Mouse (Mus musculus): ENCODE measurements around the gene Gm42906. TPM values are rescaled to one million over a fixed set of nuclear protein-coding genes. Genes with fewer than 3 reads are reported as not detected.

Gene Gm42906
- polyA plus RNA-seq, 1 experiment from 2014 or later = not detected

GRCm38 (mm10) chr5:151238730-151239129, 189.2 kb downstream of the Gm42906 start:
- TF ChIP-seq EP300 (IDR thresholded peaks at IDR 0.05; ENCODE audit: low read depth) = no peak
- no peak for TF ChIP-seq CTCF (IDR thresholded peaks at IDR 0.05; ENCODE audit: low read depth)
- no peak overlapping the region for H3K4me2 ChIP-seq (ENCODE audit: low read depth, low read length)
- H3K27ac ChIP-seq (ENCODE audit: low read depth) = no peak overlapping the region
- H3K27me3 ChIP-seq (ENCODE audit: insufficient read depth, low read length) = peaks cover 4% of the 10 kb centered on the region; the same call in 1 of the 2 replicates
- no peaks in the 10 kb centered on the region for H3K9me3 ChIP-seq (ENCODE audit: low read length)
- no peak for DNase-seq
- H3K4me1 ChIP-seq (ENCODE audit: insufficient read depth) = no peaks in the 10 kb centered on the region
- 65% methylated on average over 9 of the region's 9 CpGs for whole genome bisulfite sequencing (ENCODE audit: insufficient replicate concordance)
- no peak overlapping the region for H3K9ac ChIP-seq (replicated peaks)
- H3K36me3 ChIP-seq (replicated peaks; ENCODE audit: insufficient read depth, low read length) = no peaks in the 10 kb centered on the region
- H3K4me3 ChIP-seq (ENCODE audit: low read depth, low read length) = no peak overlapping the region
- ATAC-seq = no peak

DNA sequence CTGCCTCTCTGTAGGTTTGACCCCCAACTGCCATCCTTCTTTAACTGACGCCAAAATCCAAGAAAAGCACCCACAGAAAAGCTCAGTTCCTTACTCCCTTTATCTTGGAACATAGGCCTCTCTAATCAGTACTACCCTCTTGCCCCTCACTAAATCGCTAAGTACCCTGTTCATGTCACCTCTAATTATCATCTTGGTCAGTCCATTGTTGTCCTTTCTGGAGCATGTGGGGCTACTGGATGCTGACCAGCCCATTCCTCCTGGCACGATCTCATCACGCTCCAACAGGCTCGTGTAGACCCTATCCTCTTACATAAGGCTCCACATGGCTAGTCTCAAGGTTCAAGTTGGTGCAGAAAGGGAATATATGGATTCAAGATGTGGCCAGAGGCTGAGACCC, 191.6 kb downstream of the Gm42906 start:
- Histone ChIP-seq H3K4me3 (ENCODE audit: low read depth, low read length) (no peak overlapping the region), H3K27me3 (ENCODE audit: insufficient read depth, low read length) (peaks cover 15% of the 10 kb centered on the region; the same call in 1 of the 2 replicates), H3K9ac (replicated peaks) (no peak overlapping the region), H3K4me1 (ENCODE audit: insufficient read depth) (peaks cover 3% of the 10 kb centered on the region; the same call in 1 of the 2 replicates), H3K27ac (ENCODE audit: low read depth) (no peak overlapping the region), H3K4me2 (ENCODE audit: low read depth, low read length) (no peak overlapping the region), H3K9me3 (ENCODE audit: low read length) (no peaks in the 10 kb centered on the region), H3K36me3 (replicated peaks; ENCODE audit: insufficient read depth, low read length) (no peaks in the 10 kb centered on the region)
- no peak for ATAC-seq
- 72% methylated on average over 5 of the region's 5 CpGs for WGBS (ENCODE audit: insufficient replicate concordance)
- TF ChIP-seq CTCF (IDR thresholded peaks at IDR 0.05; ENCODE audit: low read depth) (no peak), EP300 (IDR thresholded peaks at IDR 0.05; ENCODE audit: low read depth) (no peak)
- DNase-seq = no peak

GRCm38 (mm10) chr5:151233400-151234031, 194.4 kb downstream of the Gm42906 start, which contains the start of gene Stard13:
Gene Stard13, minus strand, starts transcription at chr5:151233836.
- 1% methylated on average over 45 of the region's 49 CpGs for WGBS (ENCODE audit: insufficient replicate concordance)
- H3K27me3 ChIP-seq (ENCODE audit: insufficient read depth, low read length) = peaks cover 15% of the 10 kb centered on the region; the same call in 1 of the 2 replicates
- peak; percentile 30 for DNase-seq
- peak within 1 kb of the TSS; percentile 55 for H3K4me3 ChIP-seq (ENCODE audit: low read depth, low read length)
- H3K9ac ChIP-seq (replicated peaks) = peak within 1 kb of the TSS; percentile 63
- peaks cover 3% of the 10 kb centered on the region; the same call in 1 of the 2 replicates for H3K4me1 ChIP-seq (ENCODE audit: insufficient read depth)
- H3K9me3 ChIP-seq (ENCODE audit: low read length) = no peaks in the 10 kb centered on the region
- H3K4me2 ChIP-seq (ENCODE audit: low read depth, low read length) = peak within 1 kb of the TSS; percentile 82
- TF ChIP-seq EP300 (IDR thresholded peaks at IDR 0.05; ENCODE audit: low read depth) = no peak
- no peak for TF ChIP-seq CTCF (IDR thresholded peaks at IDR 0.05; ENCODE audit: low read depth)
- ATAC-seq = peak; percentile 70
- H3K27ac ChIP-seq (ENCODE audit: low read depth) = no peak within 1 kb of the TSS
- no peaks in the 10 kb centered on the region for H3K36me3 ChIP-seq (replicated peaks; ENCODE audit: insufficient read depth, low read length)

DNA sequence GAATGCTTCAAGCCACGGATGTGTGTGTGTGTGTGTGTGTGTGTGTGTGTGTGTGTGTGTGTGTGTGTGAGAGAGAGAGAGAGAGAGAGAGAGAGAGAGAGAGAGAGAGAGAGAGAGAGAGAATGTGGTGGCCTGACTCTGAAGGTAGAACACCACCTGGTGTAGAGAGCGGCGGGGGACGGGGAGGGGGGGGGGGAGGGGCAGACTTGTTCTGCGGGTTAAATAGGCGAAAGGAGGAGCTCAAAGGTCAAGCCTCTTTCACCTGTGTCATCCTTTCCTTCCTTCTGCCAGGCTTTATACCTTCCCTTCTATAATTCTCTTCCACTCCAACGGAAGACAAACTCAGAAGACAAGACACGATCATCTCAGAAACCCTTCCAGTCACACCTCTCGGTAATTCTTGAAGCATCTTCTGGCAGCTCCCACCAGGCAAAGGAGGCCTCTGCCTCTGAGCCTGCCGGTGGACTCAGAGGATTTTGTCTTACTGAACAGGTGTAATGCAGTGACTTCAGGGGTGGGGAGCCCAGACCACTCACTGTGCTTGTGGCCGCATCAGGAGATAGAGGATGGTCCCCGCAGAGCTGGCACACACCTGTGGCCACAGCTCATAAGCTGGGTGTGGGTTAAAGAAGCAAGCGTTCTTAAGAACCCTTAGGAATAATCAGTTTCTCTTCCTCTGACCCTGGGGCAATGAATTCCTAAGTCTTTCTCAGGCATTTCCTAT, 195.2 kb downstream of the Gm42906 start:
- H3K4me2 ChIP-seq (ENCODE audit: low read depth, low read length) = peak overlapping the region; percentile 82
- peaks cover 3% of the 10 kb centered on the region; the same call in 1 of the 2 replicates for H3K4me1 ChIP-seq (ENCODE audit: insufficient read depth)
- no peak for TF ChIP-seq CTCF (IDR thresholded peaks at IDR 0.05; ENCODE audit: low read depth)
- no peak for TF ChIP-seq EP300 (IDR thresholded peaks at IDR 0.05; ENCODE audit: low read depth)
- H3K9ac ChIP-seq (replicated peaks) = peak overlapping the region; percentile 63; the same call in 1 of the 2 replicates
- 32% methylated on average over 10 of the region's 13 CpGs for WGBS (ENCODE audit: insufficient replicate concordance)
- H3K27ac ChIP-seq (ENCODE audit: low read depth) = no peak overlapping the region
- H3K4me3 ChIP-seq (ENCODE audit: low read depth, low read length) = peak overlapping the region; percentile 55
- DNase-seq = no peak
- no peaks in the 10 kb centered on the region for H3K36me3 ChIP-seq (replicated peaks; ENCODE audit: insufficient read depth, low read length)
- peaks cover 15% of the 10 kb centered on the region; the same call in 1 of the 2 replicates for H3K27me3 ChIP-seq (ENCODE audit: insufficient read depth, low read length)
- ATAC-seq = peak; percentile 21; the same call in 1 of the 2 replicates
- H3K9me3 ChIP-seq (ENCODE audit: low read length) = no peaks in the 10 kb centered on the region

GRCm38 (mm10) chr5:151231861-151232260, 196.1 kb downstream of the Gm42906 start:
- H3K9me3 ChIP-seq (ENCODE audit: low read length) = no peaks in the 10 kb centered on the region
- no peak overlapping the region for H3K27ac ChIP-seq (ENCODE audit: low read depth)
- no peak for DNase-seq
- H3K4me1 ChIP-seq (ENCODE audit: insufficient read depth) = peaks cover 3% of the 10 kb centered on the region; the same call in 1 of the 2 replicates
- H3K27me3 ChIP-seq (ENCODE audit: insufficient read depth, low read length) = peaks cover 15% of the 10 kb centered on the region; the same call in 1 of the 2 replicates
- 81% methylated on average over 7 of the region's 7 CpGs for WGBS (ENCODE audit: insufficient replicate concordance)
- TF ChIP-seq CTCF (IDR thresholded peaks at IDR 0.05; ENCODE audit: low read depth) (no peak), EP300 (IDR thresholded peaks at IDR 0.05; ENCODE audit: low read depth) (no peak)
- no peak overlapping the region for H3K9ac ChIP-seq (replicated peaks)
- H3K4me2 ChIP-seq (ENCODE audit: low read depth, low read length) = no peak overlapping the region
- H3K4me3 ChIP-seq (ENCODE audit: low read depth, low read length) = no peak overlapping the region
- no peak for ATAC-seq
- H3K36me3 ChIP-seq (replicated peaks; ENCODE audit: insufficient read depth, low read length) = no peaks in the 10 kb centered on the region

DNA sequence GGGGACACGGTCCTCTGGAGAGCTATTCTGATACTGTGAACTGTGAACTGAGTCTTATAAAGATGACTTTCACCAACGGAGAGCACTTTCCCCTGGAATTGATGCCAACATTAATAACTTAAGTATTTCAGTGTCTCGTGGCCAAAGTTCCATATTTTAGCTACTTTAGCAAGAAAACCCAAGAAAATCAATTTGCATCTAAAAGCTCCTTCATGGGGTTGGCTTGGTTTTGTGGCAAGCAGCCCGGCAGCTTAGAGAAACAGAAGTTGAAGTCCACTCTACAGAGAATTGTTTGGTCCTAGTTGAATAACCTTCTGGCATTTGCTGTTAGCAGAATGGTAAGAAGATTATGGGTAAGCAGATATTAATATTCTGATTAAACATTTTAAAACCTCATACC, 196.6 kb downstream of the Gm42906 start:
- Histone ChIP-seq H3K4me2 (ENCODE audit: low read depth, low read length) (no peak overlapping the region), H3K9me3 (ENCODE audit: low read length) (no peaks in the 10 kb centered on the region), H3K27me3 (ENCODE audit: insufficient read depth, low read length) (peaks cover 15% of the 10 kb centered on the region; the same call in 1 of the 2 replicates), H3K4me1 (ENCODE audit: insufficient read depth) (peaks cover 3% of the 10 kb centered on the region; the same call in 1 of the 2 replicates), H3K36me3 (replicated peaks; ENCODE audit: insufficient read depth, low read length) (no peaks in the 10 kb centered on the region), H3K27ac (ENCODE audit: low read depth) (no peak overlapping the region), H3K4me3 (ENCODE audit: low read depth, low read length) (no peak overlapping the region), H3K9ac (replicated peaks) (no peak overlapping the region)
- DNase-seq (no peak), ATAC-seq (no peak)
- no peak for TF ChIP-seq CTCF (IDR thresholded peaks at IDR 0.05; ENCODE audit: low read depth)
- TF ChIP-seq EP300 (IDR thresholded peaks at IDR 0.05; ENCODE audit: low read depth) = no peak
- 76% methylated on average over 4 of the region's 4 CpGs for WGBS (ENCODE audit: insufficient replicate concordance)

Data from liver, postnatal 0 days (tissue).